22 mouse cellular contexts compared by ENCODE assay signal in the genomic region with DNA sequence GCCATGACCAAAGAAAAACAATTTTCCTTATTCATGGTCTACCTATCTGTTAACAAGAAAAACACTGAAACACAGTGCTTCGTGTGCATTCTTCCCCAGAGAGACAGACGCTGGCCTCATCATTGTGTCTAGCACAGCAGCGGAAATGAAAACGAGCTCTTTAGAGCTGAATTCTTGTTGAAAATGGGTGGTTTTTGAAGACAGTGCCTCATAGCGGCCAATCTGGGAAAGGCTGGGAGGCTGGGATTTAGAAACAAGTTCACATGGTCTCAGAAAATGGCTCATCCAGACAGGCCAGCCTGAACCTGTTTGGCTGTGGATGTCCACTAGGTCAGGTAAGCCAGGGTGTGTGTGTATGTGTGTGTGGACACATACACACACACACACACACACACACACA.
DNase-seq lines count a peak whose midpoint lies in the region; TF ChIP-seq lines count a peak whose summit lies in the region.
"Had no signal": no experiment of that assay in that cellular context is flagged by ENCODE, and none has a peak within 500 bp of the region (broad histone marks: within the 10 kb centered on the region; RNA-seq: fewer than 3 reads in every experiment).

No protein-coding gene starts in this region.

- no peaks in the 10 kb centered on the region for H3K9me3 ChIP-seq in ES-E14 (ENCODE audit: control insufficient read depth, insufficient read depth, low read depth, low read length)
- peaks cover 6% of the 10 kb centered on the region; the same call in 1 of the 2 replicates for H3K9me3 ChIP-seq in embryonic facial prominence, embryonic 10.5 days
- H3K9me3 ChIP-seq: embryonic facial prominence, embryonic 15.5 days; heart, embryonic 15.5 days; kidney, embryonic 15.5 days had no signal

- H3K36me3 ChIP-seq in ES-E14 (ENCODE audit: control insufficient read depth, insufficient read depth, low read length, poor library complexity, severe bottlenecking): no peaks in the 10 kb centered on the region
- H3K36me3 ChIP-seq in embryonic facial prominence, embryonic 10.5 days (replicated peaks): no peaks in the 10 kb centered on the region
- H3K36me3 ChIP-seq: embryonic facial prominence, embryonic 15.5 days; forebrain, embryonic 10.5 days; heart, embryonic 15.5 days; hindbrain, embryonic 13.5 days; kidney, embryonic 15.5 days had no signal

- no peak overlapping the region for H3K4me3 ChIP-seq in ES-E14 (ENCODE audit: insufficient read depth in 1 of 2, low read depth in 1 of 2, low read length in 2 of 2, poor library complexity in 1 of 2, severe bottlenecking in 1 of 2)
- H3K4me3 ChIP-seq in embryonic facial prominence, embryonic 10.5 days: no peak overlapping the region
- H3K4me3 ChIP-seq: embryonic facial prominence, embryonic 15.5 days; erythroblast, embryonic 14.5 days; forebrain, embryonic 10.5 days; heart, embryonic 15.5 days; hindbrain, embryonic 13.5 days; kidney, embryonic 15.5 days had no signal

- H3K27ac ChIP-seq in ES-E14 (ENCODE audit: insufficient read depth, low read depth, low read length, poor library complexity, severe bottlenecking): no peak overlapping the region
- H3K27ac ChIP-seq in embryonic facial prominence, embryonic 10.5 days (replicated peaks): no peak overlapping the region
- H3K27ac ChIP-seq: embryonic facial prominence, embryonic 15.5 days; forebrain, embryonic 10.5 days; heart, embryonic 15.5 days; hindbrain, embryonic 13.5 days; kidney, embryonic 15.5 days had no signal

- H3K27me3 ChIP-seq in embryonic facial prominence, embryonic 10.5 days (replicated peaks; ENCODE audit: low read depth, poor library complexity, severe bottlenecking): no peaks in the 10 kb centered on the region
- H3K27me3 ChIP-seq: embryonic facial prominence, embryonic 15.5 days; heart, embryonic 15.5 days; hindbrain, embryonic 13.5 days; kidney, embryonic 15.5 days; Patski had no signal

- H3K9ac ChIP-seq in ES-E14 (ENCODE audit: insufficient read depth, low read depth, low read length, poor library complexity, severe bottlenecking): no peak overlapping the region
- H3K9ac ChIP-seq: embryonic facial prominence, embryonic 15.5 days; heart, embryonic 15.5 days; hindbrain, embryonic 13.5 days; kidney, embryonic 15.5 days had no signal

- DNase-seq in 416B (ENCODE audit: low read depth) (peak; percentile 10), A20 (ENCODE audit: low read depth, low spot score) (peak; percentile 50), ES-E14 (ENCODE audit: low read depth, low spot score) (no peak)
- peak; percentile 5 for DNase-seq in embryonic facial prominence, embryonic 10.5 days (ENCODE audit: low spot score)
- no peak for DNase-seq in embryo, embryonic 10 days (ENCODE audit: low spot score)
- no peak for DNase-seq in cerebellum, postnatal 14 days
- no peak for DNase-seq in adrenal gland, adult 8-10 months
- DNase-seq: adrenal gland, postnatal 10 days; cerebellum, adult 11-12 months; cerebellum, adult 9-10 months; cerebellum, postnatal 36 days; gastrocnemius, postnatal 36 days; heart, adult 18-20 months; heart, postnatal 14 days; kidney, adult 18-20 months had no signal

- in situ Hi-C loops in ES-E14 (cut with MboI; ENCODE audit: low sequenced_read_pairs in 2 of 2, unreplicated experiment in 2 of 2): no loop called here

- WGBS in embryonic facial prominence, embryonic 10.5 days: 89% methylated on average over 5 of the region's 5 CpGs

- peaks cover 0 to 3% of the 10 kb centered on the region in 2 experiments; a peak in 1 of 4 replicates for H3K4me1 ChIP-seq in ES-E14 (ENCODE audit: control insufficient read depth in 2 of 2, insufficient read depth in 2 of 2, low read length in 2 of 2, poor library complexity in 1 of 2)
- H3K4me1 ChIP-seq in embryonic facial prominence, embryonic 10.5 days: peaks cover 11% of the 10 kb centered on the region
- H3K4me1 ChIP-seq: heart, embryonic 15.5 days; kidney, embryonic 15.5 days had no signal

TF ChIP-seq in ES-E14, 5 proteins besides CTCF, POLR2A, EP300 and RAD21:
- TF ChIP-seq HCFC1 (IDR thresholded peaks at IDR 0.05; ENCODE audit: borderline replicate concordance, insufficient read depth, low read length) (no peak), ZC3H11A (IDR thresholded peaks at IDR 0.05; ENCODE audit: borderline replicate concordance, low read depth, low read length) (peak; percentile 16; the same call in 1 of the 2 replicates), CHD2 (IDR thresholded peaks at IDR 0.05; ENCODE audit: low read depth, low read length) (no peak)
TF ChIP-seq in ES-E14: peak in this region for 1.

Comparison
In these comparisons a context has a peak if more than half of its experiments do, and no peak if none do; other contexts are left out.
1. DNase-seq: peak in 416B (single experiment), A20 (single experiment) and embryonic facial prominence, embryonic 10.5 days (single experiment); none in ES-E14 (single experiment), embryo, embryonic 10 days (single experiment), cerebellum, postnatal 14 days (0 of 2) and adrenal gland, adult 8-10 months (single experiment).